Mouse (Mus musculus): ENCODE data around the gene Hadhb. TPM values are rescaled to one million over a fixed set of nuclear protein-coding genes. Genes with fewer than 3 reads are reported as not detected.

The Hadhb gene
- polyA plus RNA-seq, 1 experiment from 2014 or later, result 111 TPM

DNA sequence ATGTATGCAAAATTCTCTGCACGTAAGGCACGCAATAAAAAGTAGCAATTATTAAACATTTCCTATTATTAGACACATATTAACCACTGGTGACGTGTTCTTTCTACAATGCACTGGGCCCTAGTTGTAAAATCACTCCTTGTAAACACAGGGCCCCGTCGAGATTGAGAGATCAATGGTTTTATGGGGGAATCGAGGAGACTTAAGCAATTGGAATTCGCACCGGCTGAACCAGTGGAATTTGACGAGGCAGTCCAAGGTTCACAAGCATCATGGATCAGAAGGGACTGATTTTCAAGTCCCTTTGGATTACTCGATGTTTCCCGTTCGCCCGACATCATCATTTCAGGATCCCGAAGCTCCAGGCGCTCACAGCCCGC lies 76.8 kb downstream of the Hadhb start:
- WGBS, result 64% methylated on average over 16 of the region's 16 CpGs
- H3K27ac ChIP-seq, result peak overlapping the region; percentile 92
- H3K4me1 ChIP-seq, result peaks cover 30% of the 10 kb centered on the region
- DNase-seq (ENCODE audit: extremely low spot score, low spot score), result no peak
- H3K4me3 ChIP-seq, result peak overlapping the region; percentile 86
- H3K27me3 ChIP-seq (ENCODE audit: poor library complexity, severe bottlenecking), result no peaks in the 10 kb centered on the region
- H3K36me3 ChIP-seq (replicated peaks), result peaks cover 14% of the 10 kb centered on the region
- H3K9me3 ChIP-seq, result peaks cover 8% of the 10 kb centered on the region; the same call in 1 of the 2 replicates

DNA sequence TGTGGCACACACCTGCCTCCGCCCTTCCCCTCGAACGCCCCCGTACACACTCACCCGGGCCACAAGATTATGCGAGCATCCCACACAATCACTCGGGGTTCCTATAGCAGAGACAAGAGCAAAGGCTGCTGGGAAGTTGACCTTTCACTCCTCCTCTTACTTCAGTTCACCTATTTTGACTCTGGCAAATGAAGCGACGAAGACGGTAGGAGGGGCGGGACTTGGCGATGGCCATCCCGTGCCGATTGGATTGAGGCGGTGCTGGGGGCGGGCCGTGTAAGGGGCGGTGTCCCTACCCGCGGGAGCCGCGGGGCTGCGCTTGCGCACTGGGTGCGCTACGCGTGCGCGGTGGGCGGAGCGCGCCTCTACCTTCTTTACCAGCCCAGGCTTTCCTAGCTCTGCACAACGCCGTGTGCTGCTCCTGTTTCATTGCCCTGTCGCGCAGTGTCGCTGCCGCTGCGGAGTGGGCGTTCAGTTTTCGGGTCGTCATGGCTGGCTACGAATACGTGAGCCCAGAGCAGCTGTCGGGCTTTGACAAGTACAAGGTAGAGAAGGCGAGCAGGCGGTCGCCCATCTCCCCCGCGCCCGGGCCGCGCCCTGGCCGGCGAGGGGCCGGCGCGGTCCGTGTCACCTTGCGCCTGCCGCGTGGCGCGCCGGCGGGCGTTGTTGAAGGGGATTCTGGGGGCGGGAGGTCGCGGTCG lies 77.4 kb downstream of the Hadhb start, which contains the start of gene Selenoi:
Selenoi (plus strand) TSS at position 311 of the 701 bp plus-strand sequence.
- Histone ChIP-seq H3K9me3 (peaks cover 8% of the 10 kb centered on the region; the same call in 1 of the 2 replicates), H3K4me1 (peaks cover 30% of the 10 kb centered on the region), H3K27ac (peak within 1 kb of the TSS; percentile 92), H3K36me3 (replicated peaks) (peaks cover 14% of the 10 kb centered on the region), H3K4me3 (peak within 1 kb of the TSS; percentile 86), H3K27me3 (ENCODE audit: poor library complexity, severe bottlenecking) (no peaks in the 10 kb centered on the region)
- peak; percentile 96 for DNase-seq (ENCODE audit: extremely low spot score, low spot score)
- 5% methylated on average over 71 of the region's 71 CpGs for WGBS

DNA sequence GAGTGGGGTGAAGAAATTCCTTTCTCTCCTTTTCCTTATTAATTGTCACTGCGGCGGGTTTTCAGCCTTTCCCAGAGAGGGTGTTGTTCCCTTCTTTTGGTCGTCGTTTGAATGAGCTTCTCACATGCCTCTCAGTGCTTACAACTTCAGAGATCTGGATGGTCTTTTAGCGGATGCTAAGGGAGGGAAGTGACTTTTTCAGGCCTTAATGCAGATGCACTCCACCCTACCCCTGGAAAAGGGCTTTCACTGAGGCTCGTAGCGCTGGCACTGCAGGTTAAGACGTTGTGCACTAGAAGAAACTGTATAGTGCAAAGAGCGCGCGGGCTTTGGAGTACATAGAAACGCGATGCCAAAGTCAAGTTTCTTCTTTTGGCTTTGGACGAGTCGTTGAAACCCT lies 78.0 kb downstream of the Hadhb start:
- Histone ChIP-seq H3K27ac (peak overlapping the region; percentile 92), H3K4me3 (peak overlapping the region; percentile 86), H3K9me3 (peaks cover 8% of the 10 kb centered on the region; the same call in 1 of the 2 replicates), H3K27me3 (ENCODE audit: poor library complexity, severe bottlenecking) (no peaks in the 10 kb centered on the region), H3K4me1 (peaks cover 30% of the 10 kb centered on the region), H3K36me3 (replicated peaks) (peaks cover 17% of the 10 kb centered on the region)
- WGBS, result 3% methylated on average over 15 of the region's 15 CpGs
- DNase-seq (ENCODE audit: extremely low spot score, low spot score), result peak; percentile 35

DNA sequence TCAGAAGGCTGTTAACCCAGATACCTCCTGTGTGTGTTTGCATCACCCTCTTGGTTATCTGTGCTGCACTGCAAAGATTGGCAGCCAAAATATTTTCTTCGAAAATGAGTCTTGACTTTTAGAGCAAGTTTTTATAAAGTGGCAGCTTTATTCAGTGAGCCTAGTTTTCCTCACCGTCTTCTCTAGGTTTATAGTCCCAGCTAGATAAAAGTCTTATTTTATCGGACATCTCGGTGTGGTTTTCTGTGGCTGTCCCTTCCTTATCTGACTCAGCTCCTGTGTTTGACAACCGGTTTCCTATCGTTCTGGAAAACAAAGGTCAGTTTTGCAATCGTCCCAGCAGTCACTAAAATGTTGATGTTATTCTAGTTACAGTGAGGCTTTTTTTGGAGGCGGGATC lies 78.9 kb downstream of the Hadhb start:
- Histone ChIP-seq H3K9me3 (peaks cover 8% of the 10 kb centered on the region; the same call in 1 of the 2 replicates), H3K4me1 (peaks cover 30% of the 10 kb centered on the region), H3K4me3 (peak overlapping the region; percentile 86), H3K27ac (no peak overlapping the region), H3K36me3 (replicated peaks) (peaks cover 27% of the 10 kb centered on the region), H3K27me3 (ENCODE audit: poor library complexity, severe bottlenecking) (no peaks in the 10 kb centered on the region)
- DNase-seq (ENCODE audit: extremely low spot score, low spot score), result no peak
- 80% methylated on average over 8 of the region's 8 CpGs for WGBS

MicroRNAs within 50 kb of the gene (microRNA counts, 519-probe panel; counts per million panel counts)
- 3,918 counts per million, percentile 76 among the panel's probes with 10 or more counts for microRNA mmu-miR-1960

Small RNAs within 50 kb of the gene (microRNA-seq; reads per million reads assigned to microRNA genes)
- 1.8 reads per million for gene Mir1960

Other genes starting within 250 kb of the Hadhb start
- gene Il6, start 142.1 kb upstream of the Hadhb start, polyA plus RNA-seq (2016; fragmentation: Nextera tagmentation; extraction: Ambion mirVana), result not detected in 2 replicates
- gene Tyms, start 81.6 kb upstream of the Hadhb start, polyA plus RNA-seq (2016; fragmentation: Nextera tagmentation; extraction: Ambion mirVana), result 379 and 391 TPM in 2 replicates
- gene Garem2, start 50.1 kb upstream of the Hadhb start, polyA plus RNA-seq (2016; fragmentation: Nextera tagmentation; extraction: Ambion mirVana), result 2.9 and 3.3 TPM in 2 replicates
- gene 3110082J24Rik, start 49.2 kb upstream of the Hadhb start, polyA plus RNA-seq (2016; fragmentation: Nextera tagmentation; extraction: Ambion mirVana), result 1.1 and 1.3 TPM in 2 replicates
- 104 and 109 TPM in 2 replicates for gene Hadha, start 86 bp upstream of the Hadhb start, polyA plus RNA-seq (2016; fragmentation: Nextera tagmentation; extraction: Ambion mirVana)
- gene Adgrf3, start 50.5 kb downstream of the Hadhb start, polyA plus RNA-seq (2016; fragmentation: Nextera tagmentation; extraction: Ambion mirVana), result not detected in 2 replicates
- 22.7 and 23.6 TPM in 2 replicates for gene Selenoi, start 77.3 kb downstream of the Hadhb start, polyA plus RNA-seq (2016; fragmentation: Nextera tagmentation; extraction: Ambion mirVana)
- 0.28 and 0.48 TPM in 2 replicates for gene Drc1, start 126.1 kb downstream of the Hadhb start, polyA plus RNA-seq (2016; fragmentation: Nextera tagmentation; extraction: Ambion mirVana)

Measured in forebrain, embryonic 10.5 days (tissue).